Mouse (Mus musculus): ENCODE measurements around the gene Scamp2.

Gene Scamp2

GRCm38 (mm10) chr9:57552139-57552887 lies 8.4 kb upstream of the Scamp2 start, which contains the start of gene Mpi:
Gene Mpi, minus strand, starts transcription at chr9:57552763.
- peak; percentile 58 for DNase-seq

GRCm38 (mm10) chr9:57553119-57553518 lies 7.6 kb upstream of the Scamp2 start:
- no peak for DNase-seq

- no peak for DNase-seq
Observed at GRCm38 (mm10) chr9:57554753-57555152, 6.0 kb upstream of the Scamp2 start.

GRCm38 (mm10) chr9:57557215-57557614 lies 3.5 kb upstream of the Scamp2 start:
- no peak for DNase-seq

- no peak for DNase-seq
Observed at GRCm38 (mm10) chr9:57558625-57559024, 2.1 kb upstream of the Scamp2 start.

GRCm38 (mm10) chr9:57559568-57559967 lies 1.2 kb upstream of the Scamp2 start:
- DNase-seq, result no peak

- DNase-seq, result no peak
Observed at GRCm38 (mm10) chr9:57560263-57560662, 480 bp upstream of the Scamp2 start.

- no peak for DNase-seq
Observed at GRCm38 (mm10) chr9:57561711-57562099, 962 bp downstream of the Scamp2 start.

GRCm38 (mm10) chr9:57562896-57563372 lies 2.2 kb downstream of the Scamp2 start:
- no peak for DNase-seq

GRCm38 (mm10) chr9:57564609-57565008 lies 3.9 kb downstream of the Scamp2 start:
- no peak for DNase-seq

- no peak for DNase-seq
Observed at GRCm38 (mm10) chr9:57565741-57566221, 5.0 kb downstream of the Scamp2 start.

- no peak for DNase-seq
Observed at GRCm38 (mm10) chr9:57566846-57567245, 6.1 kb downstream of the Scamp2 start.

GRCm38 (mm10) chr9:57568500-57568899 lies 7.8 kb downstream of the Scamp2 start:
- DNase-seq, result no peak

GRCm38 (mm10) chr9:57574397-57574796 lies 13.7 kb downstream of the Scamp2 start:
- DNase-seq, result no peak

- DNase-seq, result no peak
Observed at GRCm38 (mm10) chr9:57575577-57575976, 14.8 kb downstream of the Scamp2 start.

- peak; percentile 19 for DNase-seq
Observed at GRCm38 (mm10) chr9:57577144-57577849, 16.6 kb downstream of the Scamp2 start.

GRCm38 (mm10) chr9:57584991-57585390 lies 24.2 kb downstream of the Scamp2 start:
- no peak for DNase-seq

GRCm38 (mm10) chr9:57589224-57590126 lies 28.7 kb downstream of the Scamp2 start, which contains the start of gene Ulk3:
Gene Ulk3, plus strand, starts transcription at chr9:57589452.
- DNase-seq, result peak; percentile 91

- DNase-seq, result no peak
Observed at GRCm38 (mm10) chr9:57590726-57591125, 30.0 kb downstream of the Scamp2 start.

- no peak for DNase-seq
Observed at GRCm38 (mm10) chr9:57593454-57594173, 32.9 kb downstream of the Scamp2 start.

- DNase-seq, result no peak
Observed at GRCm38 (mm10) chr9:57594174-57594509, 33.4 kb downstream of the Scamp2 start.

GRCm38 (mm10) chr9:57597265-57597664 lies 36.5 kb downstream of the Scamp2 start:
- DNase-seq, result no peak
